Mouse (Mus musculus) CH12.LX (cell line): ENCODE measurements around the gene Sptb. TPM values are rescaled to one million over a fixed set of nuclear protein-coding genes. Genes with fewer than 3 reads are reported as not detected.

Source experiments
- DNase-seq: peaks from one replicate; pipeline ENCODE4 v3.0.0-alpha.2; 2013; ENCODE audit errors: extremely low read depth
- H3K27ac ChIP-seq: 2 replicates; pipeline ENCODE4 v1.5.1; 2012; ENCODE audit warnings: low read depth, mild to moderate bottlenecking, control low read depth, moderate library complexity; ENCODE audit not compliant: insufficient read depth
- H3K27me3 ChIP-seq: replicated peaks from 2 replicates; pipeline ENCODE3; 2012; ENCODE audit warnings: inconsistent platforms
- H3K36me3 ChIP-seq, 2 experiments: replicated peaks in 1 of 2; 2 replicates each; pipeline versions ENCODE3 to v1.6.1; 2012; ENCODE audit warnings: inconsistent platforms in 1 of 2, low read length in 1 of 2, mild to moderate bottlenecking in 1 of 2, mixed read lengths in 1 of 2, moderate library complexity in 1 of 2; ENCODE audit not compliant: control insufficient read depth in 1 of 2, insufficient read depth in 1 of 2
- H3K4me1 ChIP-seq, 2 experiments: 2 replicates each; pipeline ENCODE4 v1.6.1; 2012; ENCODE audit warnings: inconsistent platforms in 1 of 2, moderate library complexity in 1 of 2; ENCODE audit not compliant: insufficient read depth in 2 of 2, control insufficient read depth in 1 of 2
- H3K4me2 ChIP-seq: 2 replicates; pipeline ENCODE4 v1.6.1; 2012; ENCODE audit warnings: low read depth, mild to moderate bottlenecking, control low read depth; ENCODE audit not compliant: poor library complexity, insufficient read depth, severe bottlenecking
- H3K4me3 ChIP-seq, 3 experiments: fragments of 150-350 bp in 1 of 3; sonication (generic) in 1 of 3; replicated peaks in 1 of 3; 2 replicates each; pipeline versions ENCODE3 to v1.5.1; 2011 to 2012; ENCODE audit warnings: low read depth in 2 of 3, low read length in 2 of 3, mild to moderate bottlenecking in 2 of 3, moderate library complexity in 2 of 3, control low read depth in 1 of 3, improper control_type of control experiment in 1 of 3, inconsistent platforms in 1 of 3, mixed read lengths in 1 of 3; ENCODE audit not compliant: poor library complexity in 1 of 3
- H3K79me2 ChIP-seq: replicated peaks from 2 replicates; pipeline ENCODE4 v1.6.1; 2012; ENCODE audit warnings: mild to moderate bottlenecking, moderate library complexity; ENCODE audit not compliant: control insufficient read depth, poor library complexity, insufficient read depth, severe bottlenecking; ENCODE audit errors: extremely low read depth
- H3K9ac ChIP-seq: 2 replicates; pipeline ENCODE4 v1.6.1; 2012; ENCODE audit warnings: low read depth, mild to moderate bottlenecking, control low read depth, moderate library complexity; ENCODE audit not compliant: insufficient read depth
- H3K9me3 ChIP-seq: replicated peaks from 2 replicates; pipeline ENCODE3; 2012; ENCODE audit warnings: low read length, inconsistent platforms, mixed read lengths
- BHLHE40 ChIP-seq: IDR thresholded peaks from 2 replicates; pipeline ENCODE4 v1.6.1; 2011; ENCODE audit warnings: mild to moderate bottlenecking, low read depth, low read length, improper control_type of control experiment
- CHD2 ChIP-seq: IDR thresholded peaks from 2 replicates; pipeline ENCODE4 v1.6.1; 2011; ENCODE audit warnings: low read length, improper control_type of control experiment
- E2F4 ChIP-seq: IDR thresholded peaks from 2 replicates; pipeline ENCODE4 v1.6.1; 2011; ENCODE audit warnings: low read depth, low read length, improper control_type of control experiment; ENCODE audit not compliant: insufficient replicate concordance
- EP300 ChIP-seq: IDR thresholded peaks from 2 replicates; pipeline ENCODE4 v1.6.1; 2011; ENCODE audit warnings: low read length, improper control_type of control experiment
- GABPA ChIP-seq: IDR thresholded peaks from 2 replicates; pipeline ENCODE4 v1.6.1; 2012; ENCODE audit warnings: low read depth, low read length, improper control_type of control experiment, inconsistent platforms; ENCODE audit not compliant: insufficient replicate concordance
- JUN ChIP-seq: IDR thresholded peaks from 2 replicates; pipeline ENCODE4 v1.6.1; 2011; ENCODE audit warnings: low read depth, mild to moderate bottlenecking, low read length, improper control_type of control experiment, moderate library complexity; ENCODE audit not compliant: insufficient read depth
- JUND ChIP-seq: conservative IDR thresholded peaks from 2 replicates; pipeline ENCODE4 v1.6.1; 2011; ENCODE audit warnings: low read depth, low read length, improper control_type of control experiment
- MAX ChIP-seq: IDR thresholded peaks from 2 replicates; pipeline ENCODE4 v1.6.1; 2011; ENCODE audit warnings: low read length, improper control_type of control experiment
- MAZ ChIP-seq: IDR thresholded peaks from 2 replicates; pipeline ENCODE4 v1.6.1; 2012; ENCODE audit warnings: low read depth, mild to moderate bottlenecking, inconsistent platforms, low read length, improper control_type of control experiment, moderate library complexity
- MEF2A ChIP-seq: IDR thresholded peaks from 2 replicates; pipeline ENCODE4 v1.6.1; 2014; ENCODE audit warnings: low read depth, mild to moderate bottlenecking, inconsistent platforms, low read length, improper control_type of control experiment, borderline replicate concordance
- MXI1 ChIP-seq: IDR thresholded peaks from 2 replicates; pipeline ENCODE4 v1.6.1; 2011; ENCODE audit warnings: mild to moderate bottlenecking, low read depth, low read length, improper control_type of control experiment
- POLR2A ChIP-seq: IDR thresholded peaks from 2 replicates; pipeline ENCODE4 v1.6.1; 2011; ENCODE audit warnings: low read depth, mild to moderate bottlenecking, improper control_type of control experiment, low read length
- RAD21 ChIP-seq: IDR thresholded peaks from 2 replicates; pipeline ENCODE4 v1.6.1; 2011; ENCODE audit warnings: low read depth, mild to moderate bottlenecking, low read length, improper control_type of control experiment, moderate library complexity
- RCOR1 ChIP-seq: conservative IDR thresholded peaks from 2 replicates; pipeline ENCODE4 v1.6.1; 2012; ENCODE audit warnings: low read depth, mild to moderate bottlenecking, inconsistent platforms, low read length, improper control_type of control experiment
- SIN3A ChIP-seq: IDR thresholded peaks from 2 replicates; pipeline ENCODE4 v1.6.1; 2012; ENCODE audit warnings: low read length, improper control_type of control experiment, inconsistent platforms
- TBP ChIP-seq: conservative IDR thresholded peaks from 2 replicates; pipeline ENCODE4 v1.6.1; 2011; ENCODE audit warnings: low read depth, low read length, improper control_type of control experiment
- TCF12 ChIP-seq: IDR thresholded peaks from 2 replicates; pipeline ENCODE4 v1.6.1; 2014; ENCODE audit warnings: low read depth, mild to moderate bottlenecking, inconsistent platforms, low read length, improper control_type of control experiment
- USF1 ChIP-seq: IDR thresholded peaks from 2 replicates; pipeline ENCODE4 v1.6.1; 2014; ENCODE audit warnings: low read depth, mild to moderate bottlenecking, inconsistent platforms, low read length, improper control_type of control experiment
- ZC3H11A ChIP-seq: IDR thresholded peaks from 2 replicates; pipeline ENCODE4 v1.6.1; 2012; ENCODE audit warnings: low read depth, mild to moderate bottlenecking, inconsistent platforms, low read length, improper control_type of control experiment
- ZKSCAN1 ChIP-seq: IDR thresholded peaks from 2 replicates; pipeline ENCODE4 v1.6.1; 2012; ENCODE audit warnings: low read depth, inconsistent platforms, low read length, improper control_type of control experiment, borderline replicate concordance
- ZMIZ1 ChIP-seq: IDR thresholded peaks from 2 replicates; pipeline ENCODE4 v1.6.1; 2012; ENCODE audit warnings: low read depth, mild to moderate bottlenecking, inconsistent platforms, low read length, improper control_type of control experiment
- ZNF384 ChIP-seq: IDR thresholded peaks from 2 replicates; pipeline ENCODE4 v1.6.1; 2012; ENCODE audit warnings: low read depth, low read length, improper control_type of control experiment, inconsistent platforms
- dilution Hi-C: fragments of 300-500 bp; cut with MboI; formaldehyde crosslinking; loops from 2 replicates; pipeline ENCODE4 v1.14.3; 2020; ENCODE audit warnings: low sequenced_read_pairs; ENCODE audit not compliant: extremely low pct_unique_long_range_greater_than_20kb, extremely low pct_ligation_motif_present
- in situ Hi-C: fragments of 300-500 bp; cut with MboI; formaldehyde crosslinking; loops from 3 replicates; pipeline ENCODE4 v1.14.3; 2019; ENCODE audit warnings: low sequenced_read_pairs, low pct_ligation_motif_present, low pct_unique_long_range_greater_than_20kb, mixed read lengths
- polyA plus RNA-seq: library from polyadenylated mRNA; unstranded; fragments of >175 nt; gene quantifications from 2 replicates; pipeline ENCODE4 v1.2.1, GENCODE M21; 2012; ENCODE audit warnings: low read depth; ENCODE audit not compliant: insufficient read length
- total RNA-seq, 2 experiments: library from RNA; depleted of rRNA; stranded (reverse); fragments of 300-350 nt in 1 of 2; fragments of >200 nt in 1 of 2; gene quantifications; 2 replicates each; pipeline ENCODE4 v1.2.3; 2012 to 2014

Gene Sptb
- total and polyA plus RNA-seq, 3 experiments, result 0.03 to 0.04 (median 0.04) TPM

DNA sequence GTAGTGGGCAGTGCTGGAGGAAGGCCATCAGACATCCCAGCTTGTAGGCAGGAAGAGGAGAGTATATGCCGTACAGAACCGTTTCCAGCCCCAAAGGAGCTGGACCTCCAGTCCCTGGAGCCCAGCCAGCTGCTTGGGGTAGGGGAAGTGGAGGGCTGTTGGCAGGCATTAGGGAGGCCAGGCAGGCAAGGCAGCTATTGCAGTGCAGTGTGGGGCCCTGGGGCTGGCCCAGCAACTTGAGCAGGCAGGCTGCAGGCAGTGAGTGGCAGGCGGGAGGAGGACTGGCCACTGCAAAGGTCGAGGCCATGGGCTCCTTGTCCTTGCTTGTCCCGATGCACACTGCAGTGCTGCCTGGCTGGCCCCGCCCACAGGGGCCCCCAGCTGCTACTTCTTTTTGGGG, 127.5 kb downstream of the Sptb start:
- Histone ChIP-seq H3K79me2 (no peaks in the 10 kb centered on the region), H3K9ac (no peak overlapping the region), H3K4me2 (no peak overlapping the region), H3K4me3 (no peak overlapping the region)
- dilution Hi-C loops (no loop called here), in situ Hi-C loops (no loop called here)
- DNase-seq, result no peak
- TF ChIP-seq ZNF384, result no peak
- TF ChIP-seq TBP, result no peak
- TF ChIP-seq RAD21, result no peak
- TF ChIP-seq CHD2, result no peak
- no peak for TF ChIP-seq BHLHE40
- no peak for TF ChIP-seq MAX
- no peak for TF ChIP-seq ZMIZ1
- TF ChIP-seq ZKSCAN1, result no peak
- no peak for TF ChIP-seq GABPA
- TF ChIP-seq JUN, result no peak
- no peak for TF ChIP-seq RCOR1
- no peak for TF ChIP-seq MAZ
- TF ChIP-seq SIN3A, result no peak
- TF ChIP-seq, all 38 proteins: peak for 0
- Histone ChIP-seq H3K27ac (no peak overlapping the region), H3K4me1 (peaks cover 5 to 6% of the 10 kb centered on the region in 2 experiments; a peak in 3 of 4 replicates), H3K9me3 (peaks cover 4% of the 10 kb centered on the region), H3K27me3 (peaks cover 24% of the 10 kb centered on the region), H3K36me3 (peaks cover 0 to 9% of the 10 kb centered on the region in 2 experiments)

DNA sequence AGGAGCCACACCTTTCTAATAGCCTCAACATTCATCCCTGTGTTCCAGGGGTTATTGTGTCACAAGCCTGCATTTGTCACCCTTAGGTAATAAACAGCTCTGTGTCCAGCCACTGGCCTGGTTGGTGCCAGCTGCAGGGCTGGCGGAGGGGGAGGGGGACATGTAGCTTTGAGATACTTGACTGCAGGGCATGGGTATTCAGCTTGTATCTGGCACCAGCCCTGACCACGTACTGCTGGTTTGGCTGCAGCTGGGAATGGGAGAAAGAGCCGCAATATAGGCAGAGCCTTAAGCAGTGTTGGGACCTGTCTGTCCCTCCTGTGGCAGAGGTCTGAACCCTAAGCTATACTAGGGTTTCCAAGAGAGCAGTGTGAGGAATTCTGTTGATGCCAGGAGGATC, 128.2 kb downstream of the Sptb start:
- Histone ChIP-seq H3K4me2 (no peak overlapping the region), H3K79me2 (no peaks in the 10 kb centered on the region), H3K9me3 (peaks cover 4% of the 10 kb centered on the region), H3K36me3 (peaks cover 0 to 15% of the 10 kb centered on the region in 2 experiments), H3K27ac (no peak overlapping the region), H3K4me1 (peaks cover 5 to 6% of the 10 kb centered on the region in 2 experiments; a peak in 3 of 4 replicates), H3K9ac (no peak overlapping the region), H3K27me3 (peaks cover 17% of the 10 kb centered on the region), H3K4me3 (no peak overlapping the region)
- dilution Hi-C loops, result no loop called here
- no peak for DNase-seq
- TF ChIP-seq POLR2A (no peak), JUND (no peak), MXI1 (no peak), EP300 (no peak), USF1 (no peak), ZMIZ1 (no peak), TCF12 (no peak), ZC3H11A (no peak), MEF2A (no peak), E2F4 (no peak)
- in situ Hi-C loops, result no loop called here
